Mouse (Mus musculus): ENCODE measurements at regions not wholly inside any gene's neighbourhood (a gene's known extent, or its start where the extent isn't known, plus 50 kb on each side); places are given as distances from the start of the nearest gene placed in this dataset.
A peak's percentile ranks its signal among the peaks of the same experiment; 100 is the strongest.

GRCm38 (mm10) chrX:137175774-137176173, 53.9 kb upstream of the Esx1 start:
- no peaks in the 10 kb centered on the region for H3K9me3 ChIP-seq (replicated peaks; ENCODE audit: insufficient read depth, low read length)
- no peak overlapping the region for H3K27ac ChIP-seq (ENCODE audit: control insufficient read depth, low read depth, low read length)
- no peak overlapping the region for H3K9ac ChIP-seq (ENCODE audit: control insufficient read depth, low read depth, low read length, poor library complexity, severe bottlenecking)
- H3K36me3 ChIP-seq (ENCODE audit: control insufficient read depth in 1 of 2, insufficient read depth in 2 of 2, low read length in 2 of 2), result peaks cover 0 to 24% of the 10 kb centered on the region in 2 experiments; a peak in 2 of 4 replicates
- H3K79me2 ChIP-seq (ENCODE audit: control insufficient read depth, insufficient read depth, low read length, poor library complexity), result no peaks in the 10 kb centered on the region
- peaks cover 3 to 24% of the 10 kb centered on the region in 2 experiments; a peak in 3 of 4 replicates for H3K4me1 ChIP-seq (ENCODE audit: control insufficient read depth in 1 of 2, insufficient read depth in 2 of 2, low read length in 2 of 2)
- no peaks in the 10 kb centered on the region for H3K27me3 ChIP-seq (ENCODE audit: control insufficient read depth in 1 of 2, insufficient read depth in 2 of 2, low read length in 2 of 2)
- peak; percentile 63 for DNase-seq (ENCODE audit: low read depth, low spot score)
- no peak overlapping the region for H3K4me3 ChIP-seq (ENCODE audit: control insufficient read depth in 1 of 2, insufficient read depth in 1 of 2, low read depth in 2 of 2, low read length in 2 of 2)
- TF ChIP-seq MEF2A (IDR thresholded peaks at IDR 0.05; ENCODE audit: extremely low read depth, insufficient replicate concordance, low read depth, low read length, poor library complexity, severe bottlenecking) (no peak), RCOR1 (IDR thresholded peaks at IDR 0.05; ENCODE audit: low read depth, low read length) (peak; percentile 67), NRF1 (IDR thresholded peaks at IDR 0.05; ENCODE audit: insufficient read depth, low read depth, low read length, poor library complexity, severe bottlenecking) (no peak), UBTF (IDR thresholded peaks at IDR 0.05; ENCODE audit: borderline replicate concordance, insufficient read depth, low read depth, low read length) (no peak), SIN3A (IDR thresholded peaks at IDR 0.05; ENCODE audit: low read length) (no peak), E2F4 (IDR thresholded peaks at IDR 0.05; ENCODE audit: borderline replicate concordance, low read depth, low read length) (no peak), BHLHE40 (IDR thresholded peaks at IDR 0.05; ENCODE audit: borderline replicate concordance, low read depth, low read length) (no peak), ELF1 (IDR thresholded peaks at IDR 0.05; ENCODE audit: low read depth, low read length) (no peak), POLR2AphosphoS2 (IDR thresholded peaks at IDR 0.05; ENCODE audit: low read length) (no peak), ETS1 (IDR thresholded peaks at IDR 0.05; ENCODE audit: low read depth, low read length) (peak; percentile 60; the same call in 1 of the 2 replicates), USF1 (IDR thresholded peaks at IDR 0.05; ENCODE audit: low read depth, low read length) (no peak), TCF12 (IDR thresholded peaks at IDR 0.05; ENCODE audit: low read depth, low read length) (peak; percentile 63; the same call in 1 of the 2 replicates), MYB (IDR thresholded peaks at IDR 0.05; ENCODE audit: low read depth, low read length) (0 out of 2 replicates have a peak, but pooled peaks have one; percentile 13), CTCF (IDR thresholded peaks at IDR 0.05 in 2 of 3, conservative IDR thresholded peaks at IDR 0.05 in 1 of 3; ENCODE audit: control insufficient read depth in 1 of 3, insufficient read depth in 1 of 3, low read depth in 2 of 3, low read length in 3 of 3, poor library complexity in 1 of 3, severe bottlenecking in 1 of 3) (no peak), MXI1 (IDR thresholded peaks at IDR 0.05; ENCODE audit: low read depth, low read length) (no peak), GATA1 (IDR thresholded peaks at IDR 0.05; ENCODE audit: low read depth, low read length) (peak; percentile 76), MAZ (IDR thresholded peaks at IDR 0.05; ENCODE audit: low read depth, low read length) (no peak), CHD2 (IDR thresholded peaks at IDR 0.05; ENCODE audit: low read length) (no peak), POLR2A (IDR thresholded peaks at IDR 0.05; ENCODE audit: control insufficient read depth in 1 of 2, insufficient read depth in 1 of 2, low read depth in 1 of 2, low read length in 2 of 2, poor library complexity in 1 of 2) (no peak), MAFK (IDR thresholded peaks at IDR 0.05; ENCODE audit: borderline replicate concordance, low read depth, low read length) (no peak; the same call in 1 of the 2 replicates), KAT2A (conservative IDR thresholded peaks at IDR 0.05; ENCODE audit: low read depth, low read length) (no peak), POLR2AphosphoS5 (IDR thresholded peaks at IDR 0.05; ENCODE audit: borderline replicate concordance, low read depth, low read length) (no peak), USF2 (IDR thresholded peaks at IDR 0.05; ENCODE audit: borderline replicate concordance in 1 of 2, insufficient read depth in 1 of 2, low read depth in 1 of 2, low read length in 2 of 2) (no peak), JUND (IDR thresholded peaks at IDR 0.05; ENCODE audit: low read depth, low read length) (no peak), ZMIZ1 (IDR thresholded peaks at IDR 0.05; ENCODE audit: low read depth, low read length) (no peak), TAL1 (IDR thresholded peaks at IDR 0.05; ENCODE audit: low read length) (peak; percentile 48), EP300 (IDR thresholded peaks at IDR 0.05; ENCODE audit: low read depth in 1 of 2, low read length in 2 of 2) (peak; percentile 70 to 81), ZNF384 (IDR thresholded peaks at IDR 0.05; ENCODE audit: low read depth, low read length) (no peak), NELFE (IDR thresholded peaks at IDR 0.05; ENCODE audit: low read depth, low read length) (no peak), ZKSCAN1 (IDR thresholded peaks at IDR 0.05; ENCODE audit: low read depth, low read length) (no peak), TBP (IDR thresholded peaks at IDR 0.05; ENCODE audit: low read depth, low read length) (no peak), CHD1 (IDR thresholded peaks at IDR 0.05; ENCODE audit: low read depth, low read length) (no peak), HCFC1 (IDR thresholded peaks at IDR 0.05; ENCODE audit: low read depth, low read length) (no peak), ZC3H11A (IDR thresholded peaks at IDR 0.05; ENCODE audit: low read depth, low read length) (no peak), RAD21 (IDR thresholded peaks at IDR 0.05; ENCODE audit: low read depth, low read length) (no peak), MAX (IDR thresholded peaks at IDR 0.05; ENCODE audit: low read length) (no peak), MYC (IDR thresholded peaks at IDR 0.05; ENCODE audit: low read depth, low read length) (no peak), GABPA (IDR thresholded peaks at IDR 0.05; ENCODE audit: low read depth, low read length) (no peak)

Data from MEL (cell line).